Mouse (Mus musculus): ENCODE data around the gene Defb23.

GRCm38 (mm10) chr2:152490038-152490437 is 25.6 kb upstream of the Defb23 start, which contains the start of gene Defb22:
- TF ChIP-seq POLR2A (IDR thresholded peaks at IDR 0.05; ENCODE audit: insufficient read depth, low read depth, low read length) (no peak), CTCF (IDR thresholded peaks at IDR 0.05) (no peak), EP300 (IDR thresholded peaks at IDR 0.05; ENCODE audit: insufficient read depth, low read depth, low read length) (no peak)
